11 mouse cellular contexts compared by ENCODE assay signal in the genomic region with DNA sequence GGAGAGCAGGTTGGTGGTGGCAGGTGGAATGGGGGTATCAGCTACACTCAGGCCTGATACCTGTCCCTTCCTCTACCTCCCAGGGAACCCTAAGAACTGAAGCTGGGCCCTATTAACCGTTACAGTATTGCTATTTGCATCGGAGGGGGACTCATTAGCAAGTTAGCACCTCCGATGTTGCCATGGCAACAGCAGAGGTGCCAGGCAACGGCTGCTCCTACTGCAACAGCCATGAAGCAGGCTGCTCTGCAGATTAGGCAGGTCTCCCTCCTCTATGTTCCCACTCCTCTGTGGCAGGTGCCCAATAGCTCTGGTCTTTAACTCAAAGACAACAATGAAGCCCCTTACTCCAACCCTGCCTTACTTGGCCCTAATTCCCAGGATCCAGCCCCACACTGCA. TPM values are rescaled to one million over a fixed set of nuclear protein-coding genes. Genes with fewer than 3 reads are reported as not detected.
DNase-seq lines count a peak whose midpoint lies in the region; ATAC-seq lines count a peak whose summit lies in the region.
"Had no signal": no experiment of that assay in that cellular context is flagged by ENCODE, and none has a peak within 500 bp of the region (broad histone marks: within the 10 kb centered on the region; RNA-seq: fewer than 3 reads in every experiment).

No protein-coding gene starts in this region.

- peaks cover 81% of the 10 kb centered on the region for H3K4me1 ChIP-seq in forebrain, embryonic 13.5 days
- H3K4me1 ChIP-seq in liver, embryonic 12.5 days: peaks cover 88% of the 10 kb centered on the region

- peak overlapping the region; percentile 91 for H3K4me2 ChIP-seq in forebrain, embryonic 13.5 days
- peak overlapping the region; percentile 84; the same call in 1 of the 2 replicates for H3K4me2 ChIP-seq in liver, embryonic 12.5 days

- peaks cover 21% of the 10 kb centered on the region for H3K36me3 ChIP-seq in forebrain, embryonic 13.5 days (ENCODE audit: poor library complexity, severe bottlenecking)
- peaks cover 10% of the 10 kb centered on the region for H3K36me3 ChIP-seq in liver, embryonic 12.5 days

- peak; percentile 62 to 79 for DNase-seq in left cerebral cortex, postnatal 25 days (ENCODE audit: low spot score in 2 of 2)
- no peak for DNase-seq in left cerebral cortex, postnatal 36 days (ENCODE audit: low spot score in 2 of 2)
- peak; percentile 82 to 91 for DNase-seq in right cerebral cortex, postnatal 10 days (ENCODE audit: low spot score in 2 of 2)
- DNase-seq in kidney, postnatal 14 days: no peak
- DNase-seq in adrenal gland, adult 2 months: no peak

- WGBS in forebrain, embryonic 13.5 days: 1% methylated on average over 4 of the region's 4 CpGs
- 13% methylated on average over 4 of the region's 4 CpGs for WGBS in liver, embryonic 12.5 days (ENCODE audit: insufficient replicate concordance)

- peak; percentile 43 for ATAC-seq in forebrain, embryonic 13.5 days
- ATAC-seq in liver, embryonic 12.5 days: no peak

- H3K9me3 ChIP-seq in forebrain, embryonic 13.5 days (replicated peaks): no peaks in the 10 kb centered on the region
- no peaks in the 10 kb centered on the region for H3K9me3 ChIP-seq in liver, embryonic 12.5 days (replicated peaks)
- H3K9me3 ChIP-seq: megakaryocyte, embryonic 14.5 days had no signal

- peak overlapping the region; percentile 88 for H3K4me3 ChIP-seq in forebrain, embryonic 13.5 days
- H3K4me3 ChIP-seq in liver, embryonic 12.5 days: no peak overlapping the region
- H3K4me3 ChIP-seq: megakaryocyte, embryonic 14.5 days had no signal

- intact Hi-C loops in left cerebral cortex, postnatal 25 days (cut with DNase I): no loop called here
- intact Hi-C loops in left cerebral cortex, postnatal 36 days (cut with DNase I): no loop called here

- H3K9ac ChIP-seq in forebrain, embryonic 13.5 days: peak overlapping the region; percentile 97
- peak overlapping the region; percentile 99 for H3K9ac ChIP-seq in liver, embryonic 12.5 days

- peaks cover 7% of the 10 kb centered on the region for H3K27me3 ChIP-seq in forebrain, embryonic 13.5 days
- peaks cover 89% of the 10 kb centered on the region for H3K27me3 ChIP-seq in liver, embryonic 12.5 days (replicated peaks)

- peak overlapping the region; percentile 88 for H3K27ac ChIP-seq in forebrain, embryonic 13.5 days
- no peak overlapping the region for H3K27ac ChIP-seq in liver, embryonic 12.5 days

RNA-seq across cellular contexts. Expression of a gene that starts 3.8 kb away (rescaled TPM):
- 100 to 1,000 TPM; 152 TPM for total RNA-seq in left cerebral cortex, postnatal 25 days (2021)
- total RNA-seq in left cerebral cortex, postnatal 36 days (2021): 100 to 1,000 TPM; 151 to 163 TPM
- 44.1 and 55.6 TPM in 2 replicates for polyA plus RNA-seq in forebrain, embryonic 13.5 days (2015; fragmentation: Nextera tagmentation; extraction: Ambion mirVana)
- polyA plus RNA-seq in liver, embryonic 12.5 days (2016; fragmentation: Nextera tagmentation; extraction: Ambion mirVana): 7.4 and 7.5 TPM in 2 replicates
- total RNA-seq in adrenal gland, adult 2 months (2021): 10 to 100 TPM; 11.1 to 15.9 TPM
- polyA plus RNA-seq in adrenal gland, adult 2 months (2012; rRNA removed): 10.7 and 13.2 TPM in 2 replicates

RNA-seq across cellular contexts. Expression of a gene that starts 28.7 kb away (rescaled TPM):
- not detected for total RNA-seq in left cerebral cortex, postnatal 25 days (2021)
- total RNA-seq in left cerebral cortex, postnatal 36 days (2021): not detected
- polyA plus RNA-seq in forebrain, embryonic 13.5 days (2015; fragmentation: Nextera tagmentation; extraction: Ambion mirVana): not detected in 2 replicates
- polyA plus RNA-seq in liver, embryonic 12.5 days (2016; fragmentation: Nextera tagmentation; extraction: Ambion mirVana): not detected in 2 replicates
- not detected for total RNA-seq in adrenal gland, adult 2 months (2021)
- polyA plus RNA-seq in adrenal gland, adult 2 months (2012; rRNA removed): not detected in 2 replicates
- total RNA-seq: common myeloid progenitor, adult 5-6 weeks; layer of hippocampus, postnatal 36 days had no signal
- polyA plus RNA-seq: heart, embryonic 14.5 days had no signal

RNA-seq across cellular contexts. Expression of a gene that starts 31.0 kb away (rescaled TPM):
- total RNA-seq in left cerebral cortex, postnatal 25 days (2021): 10 to 100 TPM; 33.7 to 37.8 TPM
- total RNA-seq in left cerebral cortex, postnatal 36 days (2021): 10 to 100 TPM; 34.6 to 37.5 TPM
- 51.0 and 58.1 TPM in 2 replicates for polyA plus RNA-seq in forebrain, embryonic 13.5 days (2015; fragmentation: Nextera tagmentation; extraction: Ambion mirVana)
- polyA plus RNA-seq in liver, embryonic 12.5 days (2016; fragmentation: Nextera tagmentation; extraction: Ambion mirVana): 62.9 and 64.6 TPM in 2 replicates
- 10 to 100 TPM; 52.3 to 59.3 TPM for total RNA-seq in adrenal gland, adult 2 months (2021)
- polyA plus RNA-seq in adrenal gland, adult 2 months (2012; rRNA removed): 33.1 and 38.2 TPM in 2 replicates

RNA-seq across cellular contexts. Expression of a gene that starts 44.0 kb away (rescaled TPM):
- total RNA-seq in left cerebral cortex, postnatal 25 days (2021): not detected
- not detected for total RNA-seq in left cerebral cortex, postnatal 36 days (2021)
- not detected in 2 replicates for polyA plus RNA-seq in forebrain, embryonic 13.5 days (2015; fragmentation: Nextera tagmentation; extraction: Ambion mirVana)
- not detected in 2 replicates for polyA plus RNA-seq in liver, embryonic 12.5 days (2016; fragmentation: Nextera tagmentation; extraction: Ambion mirVana)
- not detected for total RNA-seq in adrenal gland, adult 2 months (2021)
- polyA plus RNA-seq in adrenal gland, adult 2 months (2012; rRNA removed): not detected in 2 replicates
- total RNA-seq: common myeloid progenitor, adult 5-6 weeks; layer of hippocampus, postnatal 36 days had no signal
- polyA plus RNA-seq: heart, embryonic 14.5 days had no signal

RNA-seq across cellular contexts. Expression of a gene that starts 52.6 kb away (rescaled TPM):
- not detected for total RNA-seq in left cerebral cortex, postnatal 25 days (2021)
- not detected for total RNA-seq in left cerebral cortex, postnatal 36 days (2021)
- polyA plus RNA-seq in forebrain, embryonic 13.5 days (2015; fragmentation: Nextera tagmentation; extraction: Ambion mirVana): not detected in 2 replicates
- not detected in 2 replicates for polyA plus RNA-seq in liver, embryonic 12.5 days (2016; fragmentation: Nextera tagmentation; extraction: Ambion mirVana)
- total RNA-seq in adrenal gland, adult 2 months (2021): not detected
- polyA plus RNA-seq in adrenal gland, adult 2 months (2012; rRNA removed): not detected in 2 replicates
- total RNA-seq: common myeloid progenitor, adult 5-6 weeks; layer of hippocampus, postnatal 36 days had no signal
- polyA plus RNA-seq: heart, embryonic 14.5 days had no signal

Comparison
In these comparisons a context has a peak if more than half of its experiments do, and no peak if none do; other contexts are left out.
1. DNase-seq: peak in left cerebral cortex, postnatal 25 days (2 of 2) and right cerebral cortex, postnatal 10 days (2 of 2); none in left cerebral cortex, postnatal 36 days (0 of 2), kidney, postnatal 14 days (single experiment) and adrenal gland, adult 2 months (single experiment).
2. RNA of a gene that starts 3.8 kb away (total RNA-seq): 151 to 163 TPM in left cerebral cortex, postnatal 36 days and 152 TPM in left cerebral cortex, postnatal 25 days; 11.1 to 15.9 TPM in adrenal gland, adult 2 months; every median in the first group is over 4 times any median in the second.